Mouse (Mus musculus) brain, embryonic 14.5 days (tissue): ENCODE data around the gene Hoxa10.

Experiments used
- CTCF ChIP-seq: fragments of 200-500 bp; IDR thresholded peaks from 2 replicates; pipeline ENCODE4 v1.5.1; 2012; ENCODE audit warnings: inconsistent platforms, mild to moderate bottlenecking, moderate library complexity, borderline replicate concordance; ENCODE audit not compliant: insufficient read depth, insufficient read length; ENCODE audit errors: extremely low read depth
- POLR2A ChIP-seq: fragments of 200-500 bp; IDR thresholded peaks from 2 replicates; pipeline ENCODE4 v1.6.1; 2012; ENCODE audit warnings: mild to moderate bottlenecking, inconsistent platforms, borderline replicate concordance; ENCODE audit not compliant: poor library complexity, insufficient read depth, insufficient read length, severe bottlenecking; ENCODE audit errors: extremely low read depth

DNA sequence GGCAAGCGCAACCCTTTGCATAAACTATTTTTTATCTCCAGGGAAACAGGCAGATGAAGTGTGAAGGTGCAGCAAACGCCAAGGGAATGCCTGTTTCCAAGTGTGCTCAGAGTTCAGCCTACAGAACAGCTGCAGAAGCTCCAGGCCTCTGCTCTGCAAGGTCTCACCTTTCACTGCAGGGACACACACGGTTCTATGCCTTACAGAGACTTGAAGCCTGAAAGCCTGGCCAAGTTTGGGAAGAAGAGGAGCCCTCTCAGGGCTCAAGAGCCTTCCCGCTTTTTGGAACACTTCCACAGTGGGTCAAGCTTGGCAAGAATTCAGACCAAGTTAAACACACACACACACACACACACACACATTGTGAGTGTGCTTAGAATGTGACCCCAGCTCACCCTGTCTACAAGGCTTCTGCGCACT is 51.5 kb downstream of the Hoxa10 start:
- TF ChIP-seq CTCF (no peak), POLR2A (no peak)
